Mouse (Mus musculus): Measurements from ENCODE around the gene Dnlz. TPM values are rescaled to one million over a fixed set of nuclear protein-coding genes. Genes with fewer than 3 reads are reported as not detected.

Gene Dnlz
- polyA plus RNA-seq, 1 experiment from 2014 or later = 25.4 TPM

Other genes with a start within 250 kb of the Dnlz start
- 11.3 and 13.2 TPM in 2 replicates for gene Nacc2, start 228.9 kb downstream of the Dnlz start, polyA plus RNA-seq (2014; fragmentation: Nextera tagmentation; extraction: Ambion mirVana)
- gene Lhx3, start 143.8 kb downstream of the Dnlz start, polyA plus RNA-seq (2014; fragmentation: Nextera tagmentation; extraction: Ambion mirVana) = not detected in 2 replicates
- 23.4 and 24.6 TPM in 2 replicates for gene Qsox2, start 114.6 kb downstream of the Dnlz start, polyA plus RNA-seq (2014; fragmentation: Nextera tagmentation; extraction: Ambion mirVana)
- 0.50 and 0.51 TPM in 2 replicates for gene Ccdc187, start 57.6 kb downstream of the Dnlz start, polyA plus RNA-seq (2014; fragmentation: Nextera tagmentation; extraction: Ambion mirVana)
- 23.4 and 26.7 TPM in 2 replicates for gene Gpsm1, start 36.6 kb downstream of the Dnlz start, polyA plus RNA-seq (2014; fragmentation: Nextera tagmentation; extraction: Ambion mirVana)
- gene Card9, start 8.8 kb upstream of the Dnlz start, polyA plus RNA-seq (2014; fragmentation: Nextera tagmentation; extraction: Ambion mirVana) = 1.0 and 1.1 TPM in 2 replicates
- 30.4 and 31.1 TPM in 2 replicates for gene Snapc4, start 28.5 kb upstream of the Dnlz start, polyA plus RNA-seq (2014; fragmentation: Nextera tagmentation; extraction: Ambion mirVana)
- gene Entr1, start 37.2 kb upstream of the Dnlz start, polyA plus RNA-seq (2014; fragmentation: Nextera tagmentation; extraction: Ambion mirVana) = 96.2 and 101 TPM in 2 replicates
- 90.2 and 99.7 TPM in 2 replicates for gene Pmpca, start 37.2 kb upstream of the Dnlz start, polyA plus RNA-seq (2014; fragmentation: Nextera tagmentation; extraction: Ambion mirVana)
- 18.4 and 22.8 TPM in 2 replicates for gene Inpp5e, start 57.1 kb upstream of the Dnlz start, polyA plus RNA-seq (2014; fragmentation: Nextera tagmentation; extraction: Ambion mirVana)
- gene Sec16a, start 93.1 kb upstream of the Dnlz start, polyA plus RNA-seq (2014; fragmentation: Nextera tagmentation; extraction: Ambion mirVana) = 33.7 and 39.8 TPM in 2 replicates
- 21.6 and 24.3 TPM in 2 replicates for gene Notch1, start 164.6 kb upstream of the Dnlz start, polyA plus RNA-seq (2014; fragmentation: Nextera tagmentation; extraction: Ambion mirVana)
- gene Egfl7, start 227.9 kb upstream of the Dnlz start, polyA plus RNA-seq (2014; fragmentation: Nextera tagmentation; extraction: Ambion mirVana) = 129 and 135 TPM in 2 replicates
- gene Gm20532, start 234.5 kb upstream of the Dnlz start, polyA plus RNA-seq (2014; fragmentation: Nextera tagmentation; extraction: Ambion mirVana) = not detected in 2 replicates